ENCODE assay signal across 29 mouse cellular contexts in the genomic region with DNA sequence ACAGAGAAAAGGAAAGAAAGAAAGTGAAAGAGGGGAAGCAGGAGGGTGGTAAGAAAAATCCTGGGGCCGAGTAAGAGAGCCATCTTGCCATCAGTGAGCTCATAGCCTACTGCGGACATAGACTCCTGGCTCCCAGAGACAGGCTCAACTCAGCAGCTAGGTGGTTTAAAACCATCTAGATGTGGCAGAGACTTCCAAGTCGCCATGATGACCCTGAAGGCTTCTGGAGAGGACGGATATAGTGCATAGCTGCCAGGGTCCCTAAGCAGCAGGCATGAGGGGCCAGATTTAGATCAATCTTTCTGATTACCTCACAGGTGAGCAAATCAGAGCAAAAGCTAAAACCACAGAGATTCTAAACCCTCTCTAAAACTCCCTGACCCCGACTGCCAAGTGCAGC.
"Had no signal": no experiment of that assay in that cellular context is flagged by ENCODE, and none has a peak within 500 bp of the region (broad histone marks: within the 10 kb centered on the region; RNA-seq: fewer than 3 reads in every experiment).

No protein-coding gene starts in this region.

- H3K27me3 ChIP-seq: heart, embryonic 12.5 days; heart, embryonic 13.5 days; heart, embryonic 15.5 days; hindbrain, embryonic 12.5 days; hindbrain, embryonic 13.5 days; hindbrain, embryonic 15.5 days; intestine, embryonic 15.5 days; kidney, embryonic 15.5 days had no signal

- H3K36me3 ChIP-seq: heart, embryonic 12.5 days; heart, embryonic 13.5 days; heart, embryonic 15.5 days; hindbrain, embryonic 10.5 days; hindbrain, embryonic 12.5 days; hindbrain, embryonic 13.5 days; hindbrain, embryonic 15.5 days; intestine, embryonic 15.5 days; kidney, embryonic 15.5 days had no signal

- H3K4me3 ChIP-seq: heart, embryonic 12.5 days; heart, embryonic 13.5 days; heart, embryonic 15.5 days; hindbrain, embryonic 10.5 days; hindbrain, embryonic 12.5 days; hindbrain, embryonic 13.5 days; hindbrain, embryonic 15.5 days; intestine, embryonic 15.5 days; kidney, embryonic 15.5 days; layer of hippocampus, adult 2 months; left cerebral cortex, adult 2 months had no signal

- H3K9ac ChIP-seq: heart, embryonic 12.5 days; heart, embryonic 13.5 days; heart, embryonic 15.5 days; hindbrain, embryonic 12.5 days; hindbrain, embryonic 13.5 days; hindbrain, embryonic 14.5 days; hindbrain, embryonic 15.5 days; intestine, embryonic 15.5 days; kidney, embryonic 15.5 days had no signal

- H3K4me2 ChIP-seq: heart, embryonic 11.5 days; heart, embryonic 12.5 days; heart, embryonic 13.5 days; heart, embryonic 15.5 days; hindbrain, embryonic 12.5 days; hindbrain, embryonic 13.5 days; hindbrain, embryonic 14.5 days; hindbrain, embryonic 15.5 days; intestine, embryonic 15.5 days; kidney, embryonic 15.5 days had no signal

- H3K27ac ChIP-seq: heart, embryonic 13.5 days; heart, embryonic 15.5 days; hindbrain, embryonic 10.5 days; hindbrain, embryonic 12.5 days; hindbrain, embryonic 13.5 days; hindbrain, embryonic 14.5 days; hindbrain, embryonic 15.5 days; hindbrain, postnatal 0 days; intestine, embryonic 15.5 days; kidney, embryonic 15.5 days; kidney, postnatal 0 days; layer of hippocampus, adult 2 months; left cerebral cortex, adult 2 months had no signal

- DNase-seq: heart, postnatal 10 days; heart, postnatal 36 days; kidney, adult 11 months; kidney, adult 18-20 months; kidney, adult 2 months; kidney, adult 8-10 months; kidney, adult 9 months; kidney, postnatal 10 days; kidney, postnatal 14 days; kidney, postnatal 25 days; kidney, postnatal 36 days; kidney, postnatal 4 days; layer of hippocampus, adult 9-11 months; layer of hippocampus, postnatal 36 days had no signal

- H3K4me1 ChIP-seq: heart, embryonic 12.5 days; heart, embryonic 13.5 days; heart, embryonic 15.5 days; hindbrain, embryonic 12.5 days; hindbrain, embryonic 13.5 days; hindbrain, embryonic 15.5 days; intestine, embryonic 15.5 days; kidney, embryonic 15.5 days had no signal

- H3K9me3 ChIP-seq: heart, embryonic 12.5 days; heart, embryonic 13.5 days; heart, embryonic 15.5 days; hindbrain, embryonic 10.5 days; hindbrain, embryonic 12.5 days; hindbrain, embryonic 13.5 days; hindbrain, embryonic 15.5 days; intestine, embryonic 15.5 days; kidney, embryonic 15.5 days had no signal
